Mouse (Mus musculus): ENCODE measurements around the gene Rai2.

DNA sequence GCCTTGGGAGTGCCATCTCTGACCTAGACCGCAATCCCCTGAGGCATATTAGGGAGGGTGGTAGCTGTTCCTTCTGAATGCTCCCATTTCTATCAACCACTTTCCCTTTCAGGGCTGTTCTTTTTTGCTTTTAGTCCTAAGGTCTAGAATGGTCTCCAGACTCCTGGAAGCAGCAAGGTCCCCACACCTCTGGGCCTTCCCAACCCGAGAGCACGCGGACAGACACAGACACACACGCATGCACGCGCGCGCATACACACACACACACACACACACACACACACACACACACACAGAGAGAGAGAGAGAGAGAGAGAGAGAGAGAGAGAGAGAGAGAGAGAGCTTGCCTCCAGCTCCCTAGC is 385 bp upstream of the Rai2 start:
- no peak for TF ChIP-seq POLR2A (IDR thresholded peaks at IDR 0.05; ENCODE audit: low read depth, low read length)
- no peak for TF ChIP-seq CTCF (conservative IDR thresholded peaks at IDR 0.05; ENCODE audit: insufficient read depth, insufficient read length, low read depth, low read length)

All from kidney, adult 2 months (tissue).